Mouse (Mus musculus) ES-E14 (cell line): ENCODE results near the gene Oas1g. TPM values are rescaled to one million over a fixed set of nuclear protein-coding genes. Genes with fewer than 3 reads are reported as not detected.
A peak's percentile ranks its signal among the peaks of the same experiment; 100 is the strongest.

Source experiments
- DNase-seq: peaks from one replicate; pipeline ENCODE4 v3.0.0-alpha.2; 2013; ENCODE audit warnings: low read depth, low spot score
- H3K27ac ChIP-seq: 2 replicates; pipeline ENCODE4 v1.5.1; 2012; ENCODE audit warnings: low read depth, mild to moderate bottlenecking, low read length, moderate library complexity, mixed read lengths; ENCODE audit not compliant: poor library complexity, insufficient read depth, severe bottlenecking
- H3K36me3 ChIP-seq: 2 replicates; pipeline ENCODE4 v1.6.1; 2012; ENCODE audit warnings: mild to moderate bottlenecking, low read length, moderate library complexity, mixed read lengths; ENCODE audit not compliant: control insufficient read depth, poor library complexity, insufficient read depth, severe bottlenecking
- H3K4me1 ChIP-seq, 2 experiments: fragments of 150-350 bp in 1 of 2; sonication (generic) in 1 of 2; 2 replicates each; pipeline ENCODE4 v1.6.1; 2012; ENCODE audit warnings: low read length in 2 of 2, mild to moderate bottlenecking in 1 of 2, mixed read lengths in 1 of 2; ENCODE audit not compliant: control insufficient read depth in 2 of 2, insufficient read depth in 2 of 2, poor library complexity in 1 of 2
- H3K4me3 ChIP-seq, 2 experiments: fragments of 150-350 bp in 1 of 2; sonication (generic) in 1 of 2; 2 replicates each; pipeline ENCODE4 v1.5.1; 2012; ENCODE audit warnings: low read length in 2 of 2, low read depth in 1 of 2, mild to moderate bottlenecking in 1 of 2, mixed read lengths in 1 of 2; ENCODE audit not compliant: insufficient read depth in 1 of 2, poor library complexity in 1 of 2, severe bottlenecking in 1 of 2
- H3K9ac ChIP-seq: 2 replicates; pipeline ENCODE4 v1.6.1; 2012; ENCODE audit warnings: low read depth, mild to moderate bottlenecking, low read length, mixed read lengths; ENCODE audit not compliant: poor library complexity, insufficient read depth, severe bottlenecking
- H3K9me3 ChIP-seq: fragments of 150-350 bp; sonication (generic); 2 replicates; pipeline ENCODE4 v1.6.1; 2012; ENCODE audit warnings: low read depth, mild to moderate bottlenecking, low read length; ENCODE audit not compliant: control insufficient read depth, insufficient read depth
- CHD2 ChIP-seq: IDR thresholded peaks from 2 replicates; pipeline ENCODE4 v1.6.1; 2014; ENCODE audit warnings: mild to moderate bottlenecking, low read depth, low read length, inconsistent platforms
- HCFC1 ChIP-seq: IDR thresholded peaks from 2 replicates; pipeline ENCODE4 v1.6.1; 2012; ENCODE audit warnings: low read length, inconsistent platforms, borderline replicate concordance; ENCODE audit not compliant: insufficient read depth
- MAFK ChIP-seq: IDR thresholded peaks from 2 replicates; pipeline ENCODE4 v1.6.1; 2014; ENCODE audit warnings: mild to moderate bottlenecking, low read depth, low read length, inconsistent platforms; ENCODE audit not compliant: insufficient read depth
- ZC3H11A ChIP-seq: IDR thresholded peaks from 2 replicates; pipeline ENCODE4 v1.6.1; 2012; ENCODE audit warnings: low read depth, mild to moderate bottlenecking, inconsistent platforms, low read length, borderline replicate concordance
- ZNF384 ChIP-seq: IDR thresholded peaks from 2 replicates; pipeline ENCODE4 v1.6.1; 2012; ENCODE audit warnings: low read depth, low read length, inconsistent platforms
- in situ Hi-C, 2 experiments: fragments of 600-800 bp; cut with MboI; formaldehyde crosslinking; loops; one replicate each; pipeline ENCODE4 v1.15.1; 2025; ENCODE audit warnings: low sequenced_read_pairs in 2 of 2, inconsistent platforms in 1 of 2; ENCODE audit not compliant: unreplicated experiment in 2 of 2
- total RNA-seq: library from RNA; depleted of rRNA; stranded (reverse); fragments of 300-350 nt; gene quantifications from 2 replicates; pipeline ENCODE4 v1.2.3, GENCODE M21; 2012

The Oas1g gene
- total RNA-seq, 1 experiment = 9.1 TPM

DNA sequence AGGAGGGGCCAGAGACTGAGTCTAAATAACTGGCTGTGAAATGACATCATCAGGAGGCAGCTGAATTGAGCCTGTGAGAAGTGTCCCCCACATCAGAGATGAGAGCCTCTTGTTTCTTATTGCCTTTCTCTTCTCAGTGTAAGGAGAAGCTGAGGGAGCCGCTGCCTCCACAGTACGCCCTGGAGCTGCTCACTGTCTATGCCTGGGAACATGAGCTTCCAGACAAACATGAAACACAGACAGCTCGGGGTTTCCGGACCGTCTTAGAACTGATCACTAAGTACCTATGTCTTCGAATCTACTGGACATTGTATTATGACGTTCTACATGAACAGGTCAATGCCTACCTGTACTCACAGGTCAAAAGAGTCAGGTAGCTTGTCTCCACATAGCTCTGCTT, 16.6 kb downstream of the Oas1g start:
- Histone ChIP-seq H3K36me3 (no peaks in the 10 kb centered on the region; the same call in 1 of the 2 replicates), H3K4me3 (no peak overlapping the region), H3K9ac (no peak overlapping the region), H3K4me1 (no peaks in the 10 kb centered on the region), H3K27ac (no peak overlapping the region), H3K9me3 (no peaks in the 10 kb centered on the region)
- no peak for DNase-seq
- in situ Hi-C loops = no loop called here
- TF ChIP-seq HCFC1 (no peak), ZC3H11A (no peak), MAFK (no peak), CHD2 (no peak), ZNF384 (no peak)

DNA sequence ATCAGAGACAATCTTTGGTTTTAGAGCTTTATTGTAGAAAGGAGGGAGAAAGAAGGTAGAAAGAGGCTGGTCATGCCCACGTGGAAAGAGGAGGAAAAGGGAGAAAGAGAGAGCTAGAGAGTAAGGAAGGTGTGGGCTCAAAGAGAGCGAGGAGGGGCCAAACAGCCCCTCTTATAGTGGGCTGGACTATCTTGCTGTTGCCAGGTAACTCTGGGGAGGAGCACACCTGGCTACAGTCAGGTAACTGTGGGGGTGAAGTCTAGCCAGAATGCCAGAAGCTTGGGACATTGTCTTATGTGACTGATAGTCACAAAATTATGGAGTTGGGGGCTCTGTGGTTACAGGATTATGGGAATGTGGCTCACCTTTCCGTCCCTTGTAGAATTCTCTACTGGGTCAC, 17.3 kb downstream of the Oas1g start:
- Histone ChIP-seq H3K27ac (no peak overlapping the region), H3K36me3 (no peaks in the 10 kb centered on the region), H3K9ac (no peak overlapping the region), H3K4me1 (no peaks in the 10 kb centered on the region), H3K9me3 (no peaks in the 10 kb centered on the region), H3K4me3 (no peak overlapping the region)
- no peak for TF ChIP-seq ZC3H11A
- no peak for TF ChIP-seq ZNF384
- no peak for TF ChIP-seq HCFC1
- no peak for TF ChIP-seq CHD2
- no peak for TF ChIP-seq MAFK
- no peak for DNase-seq
- in situ Hi-C loops = no loop called here

DNA sequence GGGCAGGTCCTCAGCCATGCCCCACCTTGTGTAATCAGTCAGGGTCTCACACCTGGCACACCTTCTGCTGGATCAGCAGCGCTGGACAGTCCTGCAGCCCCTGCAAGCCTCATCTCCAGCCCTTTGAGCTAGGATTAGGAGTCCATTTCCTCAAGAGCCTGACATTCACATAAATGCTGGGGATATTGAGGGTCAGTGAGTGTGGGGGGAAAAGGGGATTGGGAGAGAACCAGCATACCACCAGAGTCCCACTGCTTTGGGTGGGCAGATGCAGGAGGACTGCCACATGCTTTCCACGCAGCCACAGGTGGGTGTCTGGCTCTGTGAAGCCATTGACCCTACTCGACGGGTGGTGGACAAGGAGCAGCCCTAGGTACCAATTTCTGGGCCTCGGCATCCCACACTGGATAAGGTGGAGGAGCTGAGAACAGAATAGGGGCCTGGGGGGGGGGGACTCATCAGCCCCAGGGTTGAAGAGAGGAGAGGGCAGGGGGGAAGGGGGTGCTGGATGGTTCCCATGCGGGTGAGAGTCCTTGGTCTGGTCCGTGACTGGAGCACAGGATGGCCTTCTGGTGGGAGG, 17.9 kb downstream of the Oas1g start:
- no peaks in the 10 kb centered on the region for H3K4me1 ChIP-seq

DNA sequence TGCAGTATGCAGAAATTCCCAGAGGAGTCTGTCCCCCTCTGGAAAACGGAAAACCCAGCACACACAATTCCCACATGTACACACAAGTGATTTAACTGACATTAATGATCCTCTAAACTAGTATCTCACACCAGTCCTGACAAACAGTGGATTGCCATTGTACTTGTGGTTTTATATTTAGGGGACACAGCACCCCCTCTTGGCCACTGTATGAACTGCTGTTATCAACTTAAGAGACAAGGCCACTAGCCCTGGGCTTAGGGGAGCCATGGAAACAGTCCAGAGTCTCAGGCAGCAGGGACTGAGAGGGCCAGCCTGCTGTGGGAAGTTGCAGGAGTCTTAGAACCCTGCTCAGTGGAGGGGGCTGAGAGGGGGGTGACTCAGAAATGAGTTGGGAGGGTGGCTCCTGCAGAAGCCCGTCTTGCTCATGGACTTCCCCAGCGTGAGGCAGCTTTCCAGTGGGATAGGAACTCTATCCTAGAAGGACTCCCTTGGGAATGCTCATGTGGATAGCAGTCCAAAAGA, 22.0 kb downstream of the Oas1g start:
- in situ Hi-C loops = no loop called here
- no peak overlapping the region for H3K27ac ChIP-seq
- no peaks in the 10 kb centered on the region for H3K36me3 ChIP-seq
- H3K9me3 ChIP-seq = no peaks in the 10 kb centered on the region
- DNase-seq = peak; percentile 82
- H3K4me1 ChIP-seq = no peaks in the 10 kb centered on the region
- no peak overlapping the region for H3K4me3 ChIP-seq
- H3K9ac ChIP-seq = no peak overlapping the region
- TF ChIP-seq MAFK = no peak
- peak; percentile 64 for TF ChIP-seq ZC3H11A

More for the DNA sequence above, 17.9 kb downstream of the Oas1g start:
- Histone ChIP-seq H3K9me3 (no peaks in the 10 kb centered on the region), H3K9ac (no peak overlapping the region), H3K36me3 (no peaks in the 10 kb centered on the region), H3K4me3 (no peak overlapping the region), H3K27ac (no peak overlapping the region)
- DNase-seq = no peak
- no peak for TF ChIP-seq MAFK
- TF ChIP-seq ZNF384 = no peak
- no peak for TF ChIP-seq ZC3H11A
- TF ChIP-seq HCFC1 = no peak
- TF ChIP-seq CHD2 = no peak
- in situ Hi-C loops = no loop called here

DNA sequence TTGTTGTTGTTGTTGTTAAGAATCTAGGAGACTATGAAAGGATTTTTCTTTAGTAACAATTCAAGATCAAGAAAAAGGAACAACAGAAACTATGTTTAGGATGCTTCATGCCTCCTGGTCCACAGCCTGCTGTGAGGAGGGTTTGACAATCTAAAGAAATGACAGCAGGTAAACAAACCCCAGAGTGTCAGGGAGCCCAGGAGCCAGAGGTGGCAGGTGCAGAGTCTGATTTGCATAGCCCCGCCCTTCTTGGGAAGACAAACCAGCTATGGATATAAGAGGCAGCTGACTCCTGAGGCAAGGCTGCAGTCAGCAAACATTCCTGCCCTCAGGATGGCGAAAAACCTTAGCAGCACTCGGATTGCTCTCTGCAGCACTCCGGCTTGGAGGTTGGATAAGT, 26.3 kb downstream of the Oas1g start, which contains the start of gene Oas1h:
Gene Oas1h (plus strand): TSS at position 301 of the 400 bp plus-strand sequence.
- no peak within 1 kb of the TSS for H3K4me3 ChIP-seq
- H3K36me3 ChIP-seq = no peaks in the 10 kb centered on the region
- TF ChIP-seq MAFK (no peak), ZNF384 (no peak), ZC3H11A (no peak), HCFC1 (no peak), CHD2 (no peak)
- in situ Hi-C loops = no loop called here
- DNase-seq = no peak
- H3K4me1 ChIP-seq = peaks cover 0 to 7% of the 10 kb centered on the region in 2 experiments; a peak in 2 of 4 replicates
- no peak within 1 kb of the TSS for H3K27ac ChIP-seq
- no peak within 1 kb of the TSS for H3K9ac ChIP-seq
- no peaks in the 10 kb centered on the region for H3K9me3 ChIP-seq
